Mouse (Mus musculus) stomach, embryonic 16.5 days (tissue): Measurements from ENCODE around the gene Tube1. TPM values are rescaled to one million over a fixed set of nuclear protein-coding genes. Genes with fewer than 3 reads are reported as not detected.

Source experiments
- polyA plus RNA-seq: library from polyadenylated mRNA; unstranded; fragments of >200 nt; fragmentation: Nextera tagmentation; extraction: Ambion mirVana; gene quantifications from 2 replicates; pipeline ENCODE4 v1.2.1, GENCODE M21; 2015

Tube1 gene
- polyA plus RNA-seq, 1 experiment from 2014 or later = 17.6 TPM

Other genes with a start within 250 kb of the Tube1 start
- gene Lama4, start 168.5 kb upstream of the Tube1 start, polyA plus RNA-seq = 72.4 and 75.1 TPM in 2 replicates
- 8.0 and 9.7 TPM in 2 replicates for gene Fam229b, start 62 bp upstream of the Tube1 start, polyA plus RNA-seq
- gene Ccn6, start 29.8 kb downstream of the Tube1 start, polyA plus RNA-seq = 0.37 and 0.46 TPM in 2 replicates
- gene Fyn, start 234.9 kb downstream of the Tube1 start, polyA plus RNA-seq = 18.2 and 20.2 TPM in 2 replicates